In the genomic region with DNA sequence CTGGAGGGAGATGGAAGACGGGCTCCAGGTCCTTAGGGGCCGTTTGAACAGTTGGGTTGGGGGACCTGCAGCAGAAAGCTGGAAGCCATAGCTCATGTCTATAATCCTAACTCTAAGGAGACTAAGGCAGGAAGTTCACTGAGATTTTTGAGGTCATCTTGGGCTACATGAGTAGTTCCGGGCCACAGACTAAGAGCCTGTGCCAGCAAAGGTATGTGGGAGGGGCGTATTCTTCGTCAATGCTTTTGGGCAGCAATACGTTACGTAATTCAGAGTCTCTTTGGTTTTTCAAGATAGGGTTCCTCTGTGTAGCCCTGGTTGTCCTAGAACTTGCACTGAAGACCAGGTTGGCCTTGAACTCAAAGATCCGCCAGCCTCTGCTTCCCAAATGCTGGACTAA, we compare ENCODE assay signal across 20 mouse cellular contexts. TPM values are rescaled to one million over a fixed set of nuclear protein-coding genes. Genes with fewer than 3 reads are reported as not detected.
DNase-seq lines count a peak whose midpoint lies in the region; ATAC-seq and TF ChIP-seq lines count a peak whose summit lies in the region.
"Had no signal": no experiment of that assay in that cellular context is flagged by ENCODE, and none has a peak within 500 bp of the region (broad histone marks: within the 10 kb centered on the region; RNA-seq: fewer than 3 reads in every experiment).

No protein-coding gene starts in this region.

- ATAC-seq in forebrain, embryonic 14.5 days: no peak
- ATAC-seq in heart, embryonic 15.5 days (replicated peaks; ENCODE audit: insufficient number of reproducible peaks, insufficient read depth, low FRiP score, low read depth): no peak
- ATAC-seq in liver, embryonic 12.5 days: no peak
- ATAC-seq: hindbrain, postnatal 0 days; midbrain, embryonic 16.5 days had no signal

- 94% methylated on average over 8 of the region's 8 CpGs for WGBS in forebrain, embryonic 10.5 days
- 93% methylated on average over 8 of the region's 8 CpGs for WGBS in forebrain, embryonic 14.5 days
- WGBS in heart, embryonic 15.5 days: 87% methylated on average over 8 of the region's 8 CpGs
- WGBS in bone marrow, adult 2 months: 61% methylated on average over 8 of the region's 8 CpGs
- 66% methylated on average over 8 of the region's 8 CpGs for WGBS in liver, embryonic 12.5 days (ENCODE audit: insufficient replicate concordance)

- no peak overlapping the region for H3K9ac ChIP-seq in forebrain, embryonic 14.5 days (ENCODE audit: low read length)
- no peak overlapping the region for H3K9ac ChIP-seq in heart, embryonic 15.5 days
- peak overlapping the region; percentile 70 for H3K9ac ChIP-seq in liver, embryonic 12.5 days
- H3K9ac ChIP-seq: lung, embryonic 14.5 days had no signal

- DNase-seq in forebrain, embryonic 10.5 days (ENCODE audit: extremely low spot score, low spot score): no peak
- no peak for DNase-seq in forebrain, embryonic 14.5 days (ENCODE audit: low spot score)
- no peak for DNase-seq in heart, postnatal 10 days
- no peak for DNase-seq in ovary, adult 18-20 months (ENCODE audit: low spot score)
- no peak for DNase-seq in left cerebral cortex, adult 18-20 months (ENCODE audit: low spot score in 2 of 2)
- DNase-seq: adrenal gland, postnatal 10 days; cerebellum, adult 2 months; gastrocnemius, postnatal 36 days; kidney, adult 18-20 months; kidney, postnatal 10 days; left cerebral cortex, postnatal 4 days; lung, embryonic 14.5 days; right cerebral cortex, adult 18-20 months had no signal

- H3K4me3 ChIP-seq in forebrain, embryonic 10.5 days: no peak overlapping the region
- H3K4me3 ChIP-seq in forebrain, embryonic 14.5 days (ENCODE audit: low read depth, low read length): no peak overlapping the region
- H3K4me3 ChIP-seq in heart, embryonic 15.5 days: no peak overlapping the region
- H3K4me3 ChIP-seq in bone marrow, adult 2 months (replicated peaks; ENCODE audit: control insufficient read depth, low read depth, low read length): no peak overlapping the region
- H3K4me3 ChIP-seq in liver, embryonic 12.5 days: no peak overlapping the region
- H3K4me3 ChIP-seq: embryonic facial prominence, embryonic 13.5 days; layer of hippocampus, adult 2 months had no signal

- TF ChIP-seq CTCF in bone marrow, adult 2 months (IDR thresholded peaks at IDR 0.05; ENCODE audit: control insufficient read depth, insufficient read depth, low read length): no peak

- no peak for TF ChIP-seq POLR2A in bone marrow, adult 2 months (IDR thresholded peaks at IDR 0.05; ENCODE audit: borderline replicate concordance, control insufficient read depth, low read depth, low read length)

- H3K4me2 ChIP-seq in forebrain, embryonic 14.5 days (ENCODE audit: low read length): no peak overlapping the region
- H3K4me2 ChIP-seq in heart, embryonic 15.5 days: no peak overlapping the region
- H3K4me2 ChIP-seq in liver, embryonic 12.5 days: peak overlapping the region; percentile 61
- H3K4me2 ChIP-seq: embryonic facial prominence, embryonic 13.5 days; lung, embryonic 14.5 days had no signal

- peaks cover 54% of the 10 kb centered on the region for H3K4me1 ChIP-seq in forebrain, embryonic 10.5 days
- peaks cover 4% of the 10 kb centered on the region; the same call in 1 of the 2 replicates for H3K4me1 ChIP-seq in forebrain, embryonic 14.5 days (ENCODE audit: control insufficient read depth, insufficient read depth, low read length)
- peaks cover 58% of the 10 kb centered on the region for H3K4me1 ChIP-seq in heart, embryonic 15.5 days (replicated peaks)
- peaks cover 12% of the 10 kb centered on the region for H3K4me1 ChIP-seq in bone marrow, adult 2 months (ENCODE audit: control insufficient read depth, insufficient read depth, low read length)
- peaks cover 96% of the 10 kb centered on the region for H3K4me1 ChIP-seq in liver, embryonic 12.5 days

- peak overlapping the region; percentile 56; the same call in 1 of the 2 replicates for H3K27ac ChIP-seq in forebrain, embryonic 10.5 days
- no peak overlapping the region for H3K27ac ChIP-seq in forebrain, embryonic 14.5 days (ENCODE audit: low read depth, low read length)
- H3K27ac ChIP-seq in heart, embryonic 15.5 days: peak overlapping the region; percentile 89
- H3K27ac ChIP-seq in bone marrow, adult 2 months (ENCODE audit: control insufficient read depth, insufficient read depth, low read depth, low read length, poor library complexity): peak overlapping the region; percentile 64; the same call in 1 of the 2 replicates
- peak overlapping the region; percentile 99 for H3K27ac ChIP-seq in liver, embryonic 12.5 days
- H3K27ac ChIP-seq: hindbrain, postnatal 0 days; layer of hippocampus, adult 2 months had no signal

- H3K9me3 ChIP-seq in forebrain, embryonic 10.5 days: no peaks in the 10 kb centered on the region; the same call in 1 of the 2 replicates
- no peaks in the 10 kb centered on the region for H3K9me3 ChIP-seq in forebrain, embryonic 14.5 days (replicated peaks; ENCODE audit: control insufficient read depth, low read length)
- no peaks in the 10 kb centered on the region for H3K9me3 ChIP-seq in heart, embryonic 15.5 days (replicated peaks)
- H3K9me3 ChIP-seq in liver, embryonic 12.5 days (replicated peaks): no peaks in the 10 kb centered on the region
- H3K9me3 ChIP-seq: embryonic facial prominence, embryonic 13.5 days had no signal

- no peaks in the 10 kb centered on the region for H3K27me3 ChIP-seq in forebrain, embryonic 10.5 days (ENCODE audit: poor library complexity, severe bottlenecking)
- H3K27me3 ChIP-seq in forebrain, embryonic 14.5 days (replicated peaks; ENCODE audit: control insufficient read depth, insufficient read depth, low read length): no peaks in the 10 kb centered on the region
- H3K27me3 ChIP-seq in heart, embryonic 15.5 days: no peaks in the 10 kb centered on the region
- peaks cover 12% of the 10 kb centered on the region; the same call in 1 of the 2 replicates for H3K27me3 ChIP-seq in liver, embryonic 12.5 days (replicated peaks)
- H3K27me3 ChIP-seq: embryonic facial prominence, embryonic 13.5 days had no signal

- H3K36me3 ChIP-seq in forebrain, embryonic 10.5 days (replicated peaks): no peaks in the 10 kb centered on the region
- H3K36me3 ChIP-seq in forebrain, embryonic 14.5 days (ENCODE audit: control insufficient read depth, insufficient read depth, low read length): no peaks in the 10 kb centered on the region
- no peaks in the 10 kb centered on the region for H3K36me3 ChIP-seq in heart, embryonic 15.5 days
- H3K36me3 ChIP-seq in liver, embryonic 12.5 days: no peaks in the 10 kb centered on the region
- H3K36me3 ChIP-seq: embryonic facial prominence, embryonic 13.5 days had no signal

- intact Hi-C loops in heart, postnatal 10 days (cut with DNase I): no loop called here

RNA-seq across cellular contexts. Expression of a gene that starts 57.9 kb away (rescaled TPM):
- 32.2 and 33.1 TPM in 2 replicates for polyA plus RNA-seq in forebrain, embryonic 10.5 days (2016; fragmentation: Nextera tagmentation; extraction: Ambion mirVana)
- polyA plus RNA-seq in forebrain, embryonic 14.5 days (2014; fragmentation: Nextera tagmentation; extraction: Ambion mirVana): 11.4 and 15.7 TPM in 2 replicates
- 17.9 and 18.2 TPM in 2 replicates for polyA plus RNA-seq in heart, embryonic 15.5 days (2015; fragmentation: Nextera tagmentation; extraction: Ambion mirVana)
- 10 to 100 TPM; 40.6 to 51.5 TPM for total RNA-seq in heart, postnatal 10 days (2021)
- polyA plus RNA-seq in bone marrow, adult 2 months (2011; ENCODE audit: insufficient read depth, insufficient read length, low replicate concordance, missing spikeins): 172 and 208 TPM in 2 replicates
- 112 and 114 TPM in 2 replicates for polyA plus RNA-seq in liver, embryonic 12.5 days (2016; fragmentation: Nextera tagmentation; extraction: Ambion mirVana)
- 10 to 100 TPM in 1 of 2 experiments, 1 to 10 TPM in 1; 6.9 to 16.9 TPM for total RNA-seq in left cerebral cortex, adult 18-20 months (2021)
